Mouse (Mus musculus): ENCODE results near the gene Wls. TPM values are rescaled to one million over a fixed set of nuclear protein-coding genes. Genes with fewer than 3 reads are reported as not detected.

The Wls gene
- 10 to 100 TPM; 42.7 to 43.2 TPM for total RNA-seq (2021)

- peak; percentile 71 to 74 for DNase-seq (ENCODE audit: low spot score in 2 of 2)
- intact Hi-C loops (cut with DNase I) = no loop called here
These were observed at the start of gene Wls for GRCm38 (mm10) chr3:159839481-159839880. Wls (plus strand) TSS chr3:159839672.

GRCm38 (mm10) chr3:159789781-159790180, 49.7 kb upstream of the Wls start:
- intact Hi-C loops (cut with DNase I) = no loop called here
- no peak for DNase-seq (ENCODE audit: low spot score in 2 of 2)

- DNase-seq (ENCODE audit: low spot score in 2 of 2) = no peak
- intact Hi-C loops (cut with DNase I) = no loop called here
These were observed 7.9 kb upstream of the Wls start for GRCm38 (mm10) chr3:159831535-159831934.

- DNase-seq (ENCODE audit: low spot score in 2 of 2) = peak; percentile 35 to 55
These were observed 737 bp downstream of the Wls start for GRCm38 (mm10) chr3:159840002-159840816.

GRCm38 (mm10) chr3:159840817-159841390, 1.4 kb downstream of the Wls start:
- intact Hi-C loops (cut with DNase I) = loop anchor here (5.0 kb wide), 2 partner anchors 46 to 179 kb away; no protein-coding TSS in a partner anchor
- peak; percentile 28 to 29 for DNase-seq (ENCODE audit: low spot score in 2 of 2)

More at GRCm38 (mm10) chr3:159840002-159840816, 737 bp downstream of the Wls start:
- intact Hi-C loops (cut with DNase I) = loop anchor here (5.0 kb wide), 2 partner anchors 47 to 178 kb away; no protein-coding TSS in a partner anchor

- intact Hi-C loops (cut with DNase I) = loop anchor here (5.0 kb wide), 2 partner anchors 46 to 179 kb away; no protein-coding TSS in a partner anchor
- DNase-seq (ENCODE audit: low spot score in 2 of 2) = peak in 1 of 2 experiments; percentile 5
These were observed 2.0 kb downstream of the Wls start for GRCm38 (mm10) chr3:159841458-159841857.

- intact Hi-C loops (cut with DNase I) = loop anchor here (5.0 kb wide), 2 partner anchors 44 to 181 kb away; no protein-coding TSS in a partner anchor
- no peak for DNase-seq (ENCODE audit: low spot score in 2 of 2)
These were observed 3.7 kb downstream of the Wls start for GRCm38 (mm10) chr3:159843135-159843534.

GRCm38 (mm10) chr3:159847410-159848016, 8.0 kb downstream of the Wls start:
- intact Hi-C loops (cut with DNase I) = no loop called here
- no peak for DNase-seq (ENCODE audit: low spot score in 2 of 2)

GRCm38 (mm10) chr3:159848156-159848555, 8.7 kb downstream of the Wls start:
- intact Hi-C loops (cut with DNase I) = no loop called here
- DNase-seq (ENCODE audit: low spot score in 2 of 2) = no peak

- intact Hi-C loops (cut with DNase I) = no loop called here
- no peak for DNase-seq (ENCODE audit: low spot score in 2 of 2)
These were observed 12.0 kb downstream of the Wls start for GRCm38 (mm10) chr3:159851476-159851875.

GRCm38 (mm10) chr3:159851980-159852379, 12.5 kb downstream of the Wls start:
- DNase-seq (ENCODE audit: low spot score in 2 of 2) = no peak
- intact Hi-C loops (cut with DNase I) = no loop called here

- no peak for DNase-seq (ENCODE audit: low spot score in 2 of 2)
- intact Hi-C loops (cut with DNase I) = no loop called here
These were observed 17.6 kb downstream of the Wls start for GRCm38 (mm10) chr3:159857112-159857511.

GRCm38 (mm10) chr3:159865691-159866090, 26.2 kb downstream of the Wls start:
- intact Hi-C loops (cut with DNase I) = no loop called here
- no peak for DNase-seq (ENCODE audit: low spot score in 2 of 2)

GRCm38 (mm10) chr3:159878983-159879382, 39.5 kb downstream of the Wls start:
- no peak for DNase-seq (ENCODE audit: low spot score in 2 of 2)
- intact Hi-C loops (cut with DNase I) = no loop called here

GRCm38 (mm10) chr3:159883325-159883724, 43.9 kb downstream of the Wls start:
- intact Hi-C loops (cut with DNase I) = no loop called here
- no peak for DNase-seq (ENCODE audit: low spot score in 2 of 2)

- DNase-seq (ENCODE audit: low spot score in 2 of 2) = no peak
- intact Hi-C loops (cut with DNase I) = loop anchor here (5.0 kb wide), 1 partner anchor 43 kb away; no protein-coding TSS in a partner anchor
These were observed 45.3 kb downstream of the Wls start for GRCm38 (mm10) chr3:159884802-159885201.

GRCm38 (mm10) chr3:159885271-159885670, 45.8 kb downstream of the Wls start:
- DNase-seq (ENCODE audit: low spot score in 2 of 2) = peak; percentile 64 to 74
- intact Hi-C loops (cut with DNase I) = loop anchor here (5.0 kb wide), 1 partner anchor 43 kb away; no protein-coding TSS in a partner anchor

- DNase-seq (ENCODE audit: low spot score in 2 of 2) = no peak
- intact Hi-C loops (cut with DNase I) = loop anchor here (5.0 kb wide), 1 partner anchor 44 kb away; no protein-coding TSS in a partner anchor
These were observed 46.4 kb downstream of the Wls start for GRCm38 (mm10) chr3:159885781-159886400.

GRCm38 (mm10) chr3:159890176-159891056, 50.9 kb downstream of the Wls start:
- no peak for DNase-seq (ENCODE audit: low spot score in 2 of 2)
- intact Hi-C loops (cut with DNase I) = no loop called here
